Comparison of ENCODE assay signal across 18 mouse cellular contexts in the genomic region with DNA sequence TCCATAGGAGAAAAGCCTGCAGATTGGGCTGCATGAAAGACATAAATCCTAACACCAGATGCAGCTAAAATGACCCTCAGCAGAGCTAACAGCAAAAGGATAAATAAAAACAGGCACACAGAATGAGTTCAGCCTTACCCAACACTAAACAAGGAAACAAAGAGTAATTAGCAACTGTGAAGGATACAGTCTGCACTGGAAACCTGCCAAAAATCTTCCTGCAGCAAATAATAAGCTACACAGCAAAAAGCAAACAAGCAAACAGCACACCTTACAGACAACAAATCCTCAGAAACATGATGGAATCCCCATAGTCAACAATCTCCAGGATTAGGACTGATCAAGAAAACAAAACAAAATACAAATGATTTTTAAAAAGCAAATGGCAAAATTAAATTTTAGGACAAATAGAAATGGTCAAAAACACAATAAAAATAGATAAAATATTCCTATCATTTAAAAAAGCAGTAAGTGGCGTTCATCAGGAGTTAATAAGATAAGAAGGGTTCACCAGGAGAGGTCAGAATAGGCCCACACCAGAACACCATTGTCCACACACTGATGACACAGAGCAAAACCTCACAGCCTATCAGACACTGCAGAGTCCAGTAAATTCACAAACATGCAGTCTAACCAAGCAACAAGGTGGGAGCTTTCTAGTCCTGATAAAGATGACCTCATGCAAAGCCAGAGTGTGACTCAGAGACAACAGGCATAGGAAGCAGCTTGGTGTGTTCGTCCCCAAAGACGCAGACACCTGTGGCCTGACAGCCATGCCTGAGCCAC. TPM values are rescaled to one million over a fixed set of nuclear protein-coding genes. Genes with fewer than 3 reads are reported as not detected.
DNase-seq lines count a peak whose midpoint lies in the region; ATAC-seq and TF ChIP-seq lines count a peak whose summit lies in the region.
"Had no signal": no experiment of that assay in that cellular context is flagged by ENCODE, and none has a peak within 500 bp of the region (broad histone marks: within the 10 kb centered on the region; RNA-seq: fewer than 3 reads in every experiment).

No protein-coding gene starts in this region.

- no peak for DNase-seq in kidney, adult 2 months
- DNase-seq in kidney, postnatal 4 days, result no peak
- DNase-seq in retina, postnatal 1 day, result peak; percentile 57
- no peak for DNase-seq in retina, embryonic 14.5 days (ENCODE audit: low spot score)
- DNase-seq in stomach, postnatal 0 days (ENCODE audit: low spot score), result no peak
- no peak for DNase-seq in ovary, postnatal 10 days (ENCODE audit: low spot score)
- DNase-seq: cerebellum, adult 8-10 months; gastrocnemius, postnatal 14 days; heart, adult 18-20 months; kidney, postnatal 36 days; liver, embryonic 13.5 days had no signal

- no peak for TF ChIP-seq POLR2A in kidney, adult 2 months (IDR thresholded peaks at IDR 0.05; ENCODE audit: low read depth, low read length)

- no peak overlapping the region for H3K9ac ChIP-seq in forebrain, embryonic 15.5 days (replicated peaks)
- no peak overlapping the region for H3K9ac ChIP-seq in forebrain, embryonic 12.5 days
- no peak overlapping the region for H3K9ac ChIP-seq in stomach, postnatal 0 days (ENCODE audit: low read length)
- H3K9ac ChIP-seq: heart, embryonic 15.5 days; limb, embryonic 12.5 days; liver, embryonic 13.5 days; midbrain, embryonic 12.5 days; stomach, embryonic 15.5 days had no signal

- no peak for ATAC-seq in forebrain, embryonic 15.5 days (replicated peaks)
- ATAC-seq in forebrain, embryonic 12.5 days (ENCODE audit: low FRiP score), result no peak
- ATAC-seq in stomach, postnatal 0 days (ENCODE audit: low FRiP score, low TSS enrichment), result peak; percentile 80

- TF ChIP-seq EP300 in stomach, postnatal 0 days (optimal IDR thresholded peaks at IDR 0.05), result no peak

- no peak overlapping the region for H3K4me3 ChIP-seq in forebrain, embryonic 15.5 days
- H3K4me3 ChIP-seq in forebrain, embryonic 12.5 days (replicated peaks), result no peak overlapping the region
- H3K4me3 ChIP-seq in kidney, adult 2 months (ENCODE audit: insufficient read depth, low read depth, low read length), result no peak overlapping the region
- no peak overlapping the region for H3K4me3 ChIP-seq in stomach, postnatal 0 days (ENCODE audit: low read depth, low read length)
- H3K4me3 ChIP-seq: embryonic facial prominence, embryonic 10.5 days; heart, embryonic 15.5 days; limb, embryonic 12.5 days; liver, embryonic 13.5 days; midbrain, embryonic 12.5 days; stomach, embryonic 15.5 days had no signal

- 0 out of 2 replicates have a peak overlapping the region, but pooled peaks have one; percentile 16 for H3K27ac ChIP-seq in forebrain, embryonic 15.5 days (replicated peaks)
- H3K27ac ChIP-seq in forebrain, embryonic 12.5 days, result no peak overlapping the region
- H3K27ac ChIP-seq in kidney, adult 2 months (ENCODE audit: insufficient read depth, low read depth, low read length), result no peak overlapping the region
- H3K27ac ChIP-seq in stomach, postnatal 0 days (replicated peaks), result no peak overlapping the region
- H3K27ac ChIP-seq: embryonic facial prominence, embryonic 10.5 days; heart, embryonic 15.5 days; limb, embryonic 12.5 days; liver, embryonic 13.5 days; midbrain, embryonic 12.5 days; stomach, embryonic 15.5 days had no signal

- no peaks in the 10 kb centered on the region for H3K9me3 ChIP-seq in forebrain, embryonic 15.5 days
- H3K9me3 ChIP-seq in forebrain, embryonic 12.5 days, result no peaks in the 10 kb centered on the region
- no peaks in the 10 kb centered on the region for H3K9me3 ChIP-seq in stomach, postnatal 0 days (ENCODE audit: control insufficient read depth, low read length)
- H3K9me3 ChIP-seq: embryonic facial prominence, embryonic 10.5 days; heart, embryonic 15.5 days; limb, embryonic 12.5 days; liver, embryonic 13.5 days; midbrain, embryonic 12.5 days; stomach, embryonic 15.5 days had no signal

- WGBS in forebrain, embryonic 15.5 days, result 88% methylated on average over 3 of the region's 3 CpGs
- 90% methylated on average over 3 of the region's 3 CpGs for WGBS in forebrain, embryonic 12.5 days
- WGBS in kidney, adult 2 months, result 94% methylated on average over 3 of the region's 3 CpGs
- WGBS in stomach, postnatal 0 days, result 74% methylated on average over 3 of the region's 3 CpGs

- 0 out of 2 replicates have a peak, but pooled peaks have one; percentile 6 for TF ChIP-seq CTCF in kidney, adult 2 months (conservative IDR thresholded peaks at IDR 0.05; ENCODE audit: insufficient read depth, insufficient read length, low read depth, low read length)
- TF ChIP-seq CTCF in stomach, postnatal 0 days (IDR thresholded peaks at IDR 0.05; ENCODE audit: low read depth), result peak; percentile 30; the same call in 1 of the 2 replicates

- H3K4me1 ChIP-seq in forebrain, embryonic 15.5 days, result peaks cover 5% of the 10 kb centered on the region; the same call in 1 of the 2 replicates
- no peaks in the 10 kb centered on the region for H3K4me1 ChIP-seq in forebrain, embryonic 12.5 days
- H3K4me1 ChIP-seq in kidney, adult 2 months (ENCODE audit: control insufficient read depth, insufficient read depth, low read length), result no peaks in the 10 kb centered on the region
- H3K4me1 ChIP-seq in stomach, postnatal 0 days (replicated peaks; ENCODE audit: control insufficient read depth, insufficient read depth), result no peaks in the 10 kb centered on the region
- H3K4me1 ChIP-seq: embryonic facial prominence, embryonic 10.5 days; liver, embryonic 13.5 days; midbrain, embryonic 12.5 days; stomach, embryonic 15.5 days had no signal

- no peaks in the 10 kb centered on the region for H3K27me3 ChIP-seq in forebrain, embryonic 15.5 days
- no peaks in the 10 kb centered on the region for H3K27me3 ChIP-seq in forebrain, embryonic 12.5 days
- no peaks in the 10 kb centered on the region for H3K27me3 ChIP-seq in kidney, adult 2 months (replicated peaks; ENCODE audit: control insufficient read depth, insufficient read depth, low read length)
- H3K27me3 ChIP-seq in stomach, postnatal 0 days (ENCODE audit: control insufficient read depth, insufficient read depth, low read length), result no peaks in the 10 kb centered on the region
- H3K27me3 ChIP-seq: heart, embryonic 15.5 days; limb, embryonic 12.5 days; liver, embryonic 13.5 days; midbrain, embryonic 12.5 days; stomach, embryonic 15.5 days had no signal

- no peak overlapping the region for H3K4me2 ChIP-seq in forebrain, embryonic 15.5 days (replicated peaks)
- H3K4me2 ChIP-seq in forebrain, embryonic 12.5 days, result no peak overlapping the region
- no peak overlapping the region for H3K4me2 ChIP-seq in stomach, postnatal 0 days (replicated peaks; ENCODE audit: low read depth)
- H3K4me2 ChIP-seq: heart, embryonic 15.5 days; limb, embryonic 12.5 days; liver, embryonic 13.5 days; midbrain, embryonic 12.5 days; stomach, embryonic 15.5 days had no signal

- H3K36me3 ChIP-seq in forebrain, embryonic 15.5 days, result peaks cover 10% of the 10 kb centered on the region; the same call in 1 of the 2 replicates
- peaks cover 45% of the 10 kb centered on the region for H3K36me3 ChIP-seq in forebrain, embryonic 12.5 days (replicated peaks)
- H3K36me3 ChIP-seq in kidney, adult 2 months (ENCODE audit: control insufficient read depth, insufficient read depth, low read length), result no peaks in the 10 kb centered on the region
- H3K36me3 ChIP-seq in stomach, postnatal 0 days (ENCODE audit: control insufficient read depth, insufficient read depth, low read length), result peaks cover 6% of the 10 kb centered on the region; the same call in 1 of the 2 replicates
- H3K36me3 ChIP-seq: heart, embryonic 15.5 days; liver, embryonic 13.5 days had no signal

RNA-seq across cellular contexts. Expression of a gene that starts 24.8 kb away (rescaled TPM):
- polyA plus RNA-seq in forebrain, embryonic 15.5 days (2015; fragmentation: Nextera tagmentation; extraction: Ambion mirVana), result 34.4 and 35.2 TPM in 2 replicates
- polyA plus RNA-seq in forebrain, embryonic 12.5 days (2016; fragmentation: Nextera tagmentation; extraction: Ambion mirVana), result 36.4 and 37.0 TPM in 2 replicates
- 50.6 and 54.4 TPM in 2 replicates for polyA plus RNA-seq in kidney, adult 2 months (2012; rRNA removed)
- 30.8 and 33.0 TPM in 2 replicates for polyA plus RNA-seq in stomach, postnatal 0 days (2015; fragmentation: Nextera tagmentation; extraction: Ambion mirVana)
